Mouse (Mus musculus) kidney, adult 2 months (tissue): Measurements from ENCODE around the gene Helq. TPM values are rescaled to one million over a fixed set of nuclear protein-coding genes. Genes with fewer than 3 reads are reported as not detected.

Source experiments
- DNase-seq: peaks from one replicate; pipeline ENCODE4 v3.0.0; 2021
- H3K27ac ChIP-seq: fragments of 200-500 bp; 2 replicates; pipeline ENCODE4 v1.5.1; 2012; ENCODE audit warnings: low read depth, low read length, control low read depth, inconsistent platforms; ENCODE audit not compliant: insufficient read depth
- H3K27me3 ChIP-seq: fragments of 200-500 bp; replicated peaks from 2 replicates; pipeline ENCODE4 v1.6.1; 2012; ENCODE audit warnings: mild to moderate bottlenecking, moderate library complexity, low read length, inconsistent platforms; ENCODE audit not compliant: control insufficient read depth, insufficient read depth
- H3K36me3 ChIP-seq: fragments of 200-500 bp; 2 replicates; pipeline ENCODE4 v1.6.1; 2012; ENCODE audit warnings: mild to moderate bottlenecking, moderate library complexity, low read length, inconsistent platforms; ENCODE audit not compliant: control insufficient read depth, insufficient read depth
- H3K4me1 ChIP-seq: fragments of 200-500 bp; 2 replicates; pipeline ENCODE4 v1.6.1; 2011; ENCODE audit warnings: low read length; ENCODE audit not compliant: control insufficient read depth, insufficient read depth
- H3K4me3 ChIP-seq: fragments of 200-500 bp; 2 replicates; pipeline ENCODE4 v1.5.1; 2011; ENCODE audit warnings: mild to moderate bottlenecking, low read depth, low read length, control low read depth; ENCODE audit not compliant: insufficient read depth
- CTCF ChIP-seq: fragments of 200-500 bp; conservative IDR thresholded peaks from 2 replicates; pipeline ENCODE4 v1.5.1; 2011; ENCODE audit warnings: low read depth, mild to moderate bottlenecking, control low read depth, low read length, moderate library complexity, mixed read lengths; ENCODE audit not compliant: insufficient read depth, insufficient read length
- POLR2A ChIP-seq: fragments of 200-500 bp; IDR thresholded peaks from one replicate; pipeline ENCODE4 v1.6.1; 2011; ENCODE audit warnings: low read depth, low read length, control low read depth
- WGBS: fragments of 180-500 bp; shearing (Covaris S2); methylation state at CpG from one replicate; pipeline ENCODE4 v1.1.7; 2018; 5-methylcytosine and 5-hydroxymethylcytosine counted together
- polyA plus RNA-seq: library from polyadenylated mRNA; depleted of rRNA; stranded (reverse); fragments of >200 nt; gene quantifications from 2 replicates; pipeline ENCODE4 v1.2.3, GENCODE M21; 2012; rRNA removed

The Helq gene
- polyA plus RNA-seq: 6.8 and 10.2 TPM in 2 replicates

DNA sequence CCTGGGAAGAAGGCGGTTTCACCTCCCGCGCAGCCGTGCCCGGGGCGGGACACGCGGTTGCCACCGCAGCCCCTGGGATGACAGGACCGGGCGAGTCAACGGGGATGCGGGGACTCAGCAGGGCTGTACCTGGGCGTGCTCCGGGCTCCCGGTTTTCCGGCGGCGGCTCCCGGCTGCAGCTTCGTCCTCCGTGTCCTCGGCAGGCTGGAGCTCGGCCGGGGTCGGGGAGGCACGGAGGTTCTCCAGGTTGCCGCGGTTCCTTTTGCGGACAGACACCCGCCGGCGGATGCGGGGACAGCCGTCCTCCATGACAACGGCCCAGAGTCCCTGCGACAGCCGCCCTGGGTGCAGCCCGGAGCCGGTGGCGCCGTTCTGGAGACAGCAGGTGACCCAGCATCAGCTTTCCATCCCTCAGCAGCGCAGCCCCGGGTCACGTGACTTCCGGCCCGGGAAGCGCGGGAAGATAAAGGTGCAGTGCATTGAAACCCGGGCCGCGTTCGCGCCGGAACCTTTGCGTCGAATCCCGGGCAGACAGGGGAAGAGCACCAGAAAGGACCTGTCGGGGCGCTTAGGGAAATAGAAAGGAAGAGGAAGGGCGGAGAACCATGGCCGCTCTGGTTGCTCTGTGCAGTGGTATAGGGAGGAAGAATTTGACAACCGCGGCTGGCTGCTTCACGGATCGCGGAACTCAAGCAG is at the start of gene Helq, which contains the start of gene Mrps18c:
Helq (minus strand) TSS at position 434 of the 696 bp plus-strand sequence.
Mrps18c (plus strand) TSS at position 463 of the 696 bp plus-strand sequence.
- H3K27ac ChIP-seq: no peak within 1 kb of the TSS
- H3K4me3 ChIP-seq: peak within 1 kb of the TSS; percentile 92
- peak; percentile 19 for TF ChIP-seq POLR2A
- no peak for TF ChIP-seq CTCF
- under 1% methylated on average over 67 of the region's 67 CpGs for WGBS
- peaks cover 3% of the 10 kb centered on the region; the same call in 1 of the 2 replicates for H3K4me1 ChIP-seq
- DNase-seq: peak; percentile 96
- no peaks in the 10 kb centered on the region; the same call in 1 of the 2 replicates for H3K36me3 ChIP-seq
- no peaks in the 10 kb centered on the region for H3K27me3 ChIP-seq

DNA sequence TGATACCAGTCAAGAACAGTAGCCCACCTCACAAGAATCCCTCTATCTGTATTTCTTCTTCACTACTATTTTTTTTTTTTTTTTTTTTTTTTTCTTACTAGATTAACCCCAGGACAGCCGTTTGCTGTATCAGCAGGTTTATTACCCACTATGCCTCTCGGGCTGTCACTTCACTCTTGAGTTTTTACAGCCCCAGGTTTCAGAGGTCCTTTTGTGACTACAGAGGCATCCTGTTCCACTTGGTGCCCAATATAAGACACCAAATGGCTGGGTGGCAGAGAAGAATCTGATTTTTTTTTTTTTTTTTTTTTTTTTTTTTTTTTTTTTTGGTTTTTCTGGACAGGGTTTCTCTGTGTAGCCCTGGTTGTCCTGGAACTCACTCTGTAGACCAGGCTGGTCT is 48.7 kb upstream of the Helq start:
- peak overlapping the region; percentile 77; the same call in 1 of the 2 replicates for H3K4me3 ChIP-seq
- H3K27ac ChIP-seq: no peak overlapping the region
- WGBS: 21% methylated on average over 2 of the region's 2 CpGs
- peak; percentile 14 for DNase-seq
- H3K36me3 ChIP-seq: no peaks in the 10 kb centered on the region
- no peaks in the 10 kb centered on the region for H3K4me1 ChIP-seq
- H3K27me3 ChIP-seq: no peaks in the 10 kb centered on the region
- TF ChIP-seq CTCF (no peak), POLR2A (no peak)

GRCm38 (mm10) chr5:100846599-100846920 is 48.2 kb upstream of the Helq start:
- Histone ChIP-seq H3K36me3 (no peaks in the 10 kb centered on the region), H3K27me3 (no peaks in the 10 kb centered on the region), H3K4me3 (peak overlapping the region; percentile 77), H3K27ac (peak overlapping the region; percentile 45), H3K4me1 (no peaks in the 10 kb centered on the region)
- DNase-seq: no peak
- TF ChIP-seq CTCF (no peak), POLR2A (no peak)
- under 1% methylated on average over 22 of the region's 22 CpGs for WGBS

GRCm38 (mm10) chr5:100845848-100846598 is 47.6 kb upstream of the Helq start:
- no peaks in the 10 kb centered on the region for H3K27me3 ChIP-seq
- H3K36me3 ChIP-seq: no peaks in the 10 kb centered on the region
- TF ChIP-seq CTCF: no peak
- TF ChIP-seq POLR2A: no peak
- peak overlapping the region; percentile 77 for H3K4me3 ChIP-seq
- H3K27ac ChIP-seq: peak overlapping the region; percentile 45
- no peaks in the 10 kb centered on the region for H3K4me1 ChIP-seq
- DNase-seq: peak; percentile 73
- under 1% methylated on average over 50 of the region's 52 CpGs for WGBS

DNA sequence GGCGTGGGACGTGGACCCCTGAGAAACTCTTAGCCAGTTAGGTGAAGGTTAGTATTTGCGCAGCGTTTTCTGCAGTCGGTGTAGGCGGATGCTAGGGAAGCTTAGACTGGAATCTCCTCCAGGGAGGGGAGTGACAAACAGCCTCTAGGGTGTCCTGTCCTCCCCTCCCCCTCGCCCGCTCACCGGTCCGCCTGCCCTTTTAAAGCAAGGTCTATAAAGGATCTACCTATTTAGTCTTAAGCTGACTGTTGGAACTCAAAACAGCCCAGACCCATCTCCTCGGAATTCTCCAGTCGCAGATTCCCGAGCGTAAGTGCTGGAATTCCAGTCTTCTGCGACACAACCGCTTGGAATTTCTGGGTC is 47.1 kb upstream of the Helq start, which contains the start of gene Gpat3:
Gpat3 (plus strand) TSS at position 229 of the 363 bp plus-strand sequence.
- H3K36me3 ChIP-seq: no peaks in the 10 kb centered on the region

GRCm38 (mm10) chr5:100844485-100844884 is 46.1 kb upstream of the Helq start:
- TF ChIP-seq CTCF (no peak), POLR2A (no peak)
- Histone ChIP-seq H3K4me3 (no peak overlapping the region), H3K27me3 (no peaks in the 10 kb centered on the region), H3K27ac (no peak overlapping the region), H3K4me1 (no peaks in the 10 kb centered on the region), H3K36me3 (no peaks in the 10 kb centered on the region)
- 77% methylated on average over 3 of the region's 3 CpGs for WGBS
- no peak for DNase-seq

More for the DNA sequence above, 47.1 kb upstream of the Helq start, which contains the start of gene Gpat3:
- TF ChIP-seq CTCF (no peak), POLR2A (no peak)
- Histone ChIP-seq H3K27me3 (no peaks in the 10 kb centered on the region), H3K4me1 (no peaks in the 10 kb centered on the region), H3K27ac (peak within 1 kb of the TSS; percentile 45), H3K4me3 (peak within 1 kb of the TSS; percentile 77)
- peak; percentile 41 for DNase-seq
- WGBS: 2% methylated on average over 16 of the region's 16 CpGs

- TF ChIP-seq POLR2A (no peak), CTCF (no peak)
- H3K4me1 ChIP-seq: no peaks in the 10 kb centered on the region
- no peak overlapping the region for H3K4me3 ChIP-seq
- WGBS: 88% methylated on average over 7 of the region's 7 CpGs
- H3K36me3 ChIP-seq: no peaks in the 10 kb centered on the region
- no peak overlapping the region for H3K27ac ChIP-seq
- no peaks in the 10 kb centered on the region for H3K27me3 ChIP-seq
- no peak for DNase-seq
These were observed 39.5 kb upstream of the Helq start for GRCm38 (mm10) chr5:100837907-100838306.
